Mouse (Mus musculus): Measurements from ENCODE around the gene Padi3. TPM values are rescaled to one million over a fixed set of nuclear protein-coding genes. Genes with fewer than 3 reads are reported as not detected.

Padi3 gene
- total and polyA plus RNA-seq, 3 experiments = not detected

Other genes starting within 250 kb of the Padi3 start
- 10 to 100 TPM in 1 of 2 experiments, 1 to 10 TPM in 1; 7.5 to 30.8 TPM for gene Arhgef10l, start 144.6 kb downstream of the Padi3 start, total RNA-seq (2021)
- 13.3 and 18.8 TPM in 2 replicates for gene Arhgef10l, start 144.6 kb downstream of the Padi3 start, polyA plus RNA-seq (2012; rRNA removed)
- 10 to 100 TPM; 62.7 to 64.2 TPM for gene Rcc2, start 110.1 kb downstream of the Padi3 start, total RNA-seq (2021)
- gene Rcc2, start 110.1 kb downstream of the Padi3 start, polyA plus RNA-seq (2012; rRNA removed) = 43.1 and 50.1 TPM in 2 replicates
- gene Padi6, start 68.0 kb downstream of the Padi3 start, total RNA-seq (2021) = not detected
- not detected in 2 replicates for gene Padi6, start 68.0 kb downstream of the Padi3 start, polyA plus RNA-seq (2012; rRNA removed)
- gene Padi4, start 36.4 kb downstream of the Padi3 start, total RNA-seq (2021) = 1 to 10 TPM in 1 of 2 experiments, under 1 TPM in 1; 0.62 to 1.8 TPM
- 0.76 and 0.99 TPM in 2 replicates for gene Padi4, start 36.4 kb downstream of the Padi3 start, polyA plus RNA-seq (2012; rRNA removed)
- not detected for gene Padi1, start 35.1 kb upstream of the Padi3 start, total RNA-seq (2021)
- not detected in 2 replicates for gene Padi1, start 35.1 kb upstream of the Padi3 start, polyA plus RNA-seq (2012; rRNA removed)
- 10 to 100 TPM in 1 of 2 experiments, 1 to 10 TPM in 1; 1.7 to 13.8 TPM for gene Padi2, start 95.7 kb upstream of the Padi3 start, total RNA-seq (2021)
- gene Padi2, start 95.7 kb upstream of the Padi3 start, polyA plus RNA-seq (2012; rRNA removed) = 7.7 and 10.5 TPM in 2 replicates
- 100 to 1,000 TPM; 462 to 500 TPM for gene Sdhb, start 150.6 kb upstream of the Padi3 start, total RNA-seq (2021)
- 334 and 363 TPM in 2 replicates for gene Sdhb, start 150.6 kb upstream of the Padi3 start, polyA plus RNA-seq (2012; rRNA removed)
- 10 to 100 TPM; 31.8 to 37.1 TPM for gene Atp13a2, start 176.2 kb upstream of the Padi3 start, total RNA-seq (2021)
- gene Atp13a2, start 176.2 kb upstream of the Padi3 start, polyA plus RNA-seq (2012; rRNA removed) = 183 and 226 TPM in 2 replicates
- gene Mfap2, start 199.8 kb upstream of the Padi3 start, total RNA-seq (2021) = 10 to 100 TPM in 1 of 2 experiments, 1 to 10 TPM in 1; 5.7 to 11.1 TPM
- gene Mfap2, start 199.8 kb upstream of the Padi3 start, polyA plus RNA-seq (2012; rRNA removed) = 37.8 and 42.4 TPM in 2 replicates
- gene Crocc, start 249.9 kb upstream of the Padi3 start, total RNA-seq (2021) = 1 to 10 TPM; 5.6 to 7.4 TPM
- 7.1 and 10.5 TPM in 2 replicates for gene Crocc, start 249.9 kb upstream of the Padi3 start, polyA plus RNA-seq (2012; rRNA removed)

Data from adrenal gland, adult 2 months (tissue).